Mouse (Mus musculus) natural killer cell, adult 2 months (primary cell): ENCODE data around the gene Kcnh7.

ENCODE experiments used
- DNase-seq, 2 experiments: peaks; one replicate each; pipeline ENCODE4 v3.0.0; 2022; ENCODE audit warnings: low spot score in 2 of 2

Gene Kcnh7

GRCm38 (mm10) chr2:62935273-62935874, 248.7 kb downstream of the Kcnh7 start:
- DNase-seq = no peak

- no peak for DNase-seq
Measured at GRCm38 (mm10) chr2:62928494-62928893, 255.6 kb downstream of the Kcnh7 start.

- DNase-seq = no peak
Measured at GRCm38 (mm10) chr2:62928065-62928464, 256.0 kb downstream of the Kcnh7 start.

GRCm38 (mm10) chr2:62923803-62924202, 260.3 kb downstream of the Kcnh7 start:
- DNase-seq = no peak

- no peak for DNase-seq
Measured at GRCm38 (mm10) chr2:62907688-62908087, 276.4 kb downstream of the Kcnh7 start.

GRCm38 (mm10) chr2:62902363-62903353, 281.4 kb downstream of the Kcnh7 start:
- DNase-seq = no peak

- no peak for DNase-seq
Measured at GRCm38 (mm10) chr2:62878763-62879162, 305.3 kb downstream of the Kcnh7 start.

- no peak for DNase-seq
Measured at GRCm38 (mm10) chr2:62855391-62855790, 328.7 kb downstream of the Kcnh7 start.

GRCm38 (mm10) chr2:62842630-62843029, 341.5 kb downstream of the Kcnh7 start:
- no peak for DNase-seq

- no peak for DNase-seq
Measured at GRCm38 (mm10) chr2:62834261-62834660, 349.8 kb downstream of the Kcnh7 start.

GRCm38 (mm10) chr2:62819231-62819630, 364.9 kb downstream of the Kcnh7 start:
- DNase-seq = no peak

- no peak for DNase-seq
Measured at GRCm38 (mm10) chr2:62816016-62816415, 368.1 kb downstream of the Kcnh7 start.

- DNase-seq = no peak
Measured at GRCm38 (mm10) chr2:62808813-62809212, 375.3 kb downstream of the Kcnh7 start.

GRCm38 (mm10) chr2:62807476-62807882, 376.6 kb downstream of the Kcnh7 start:
- no peak for DNase-seq

GRCm38 (mm10) chr2:62806931-62807330, 377.2 kb downstream of the Kcnh7 start:
- DNase-seq = no peak

GRCm38 (mm10) chr2:62804030-62804429, 380.1 kb downstream of the Kcnh7 start:
- DNase-seq = no peak

- DNase-seq = no peak
Measured at GRCm38 (mm10) chr2:62784460-62785038, 399.5 kb downstream of the Kcnh7 start.

- DNase-seq = no peak
Measured at GRCm38 (mm10) chr2:62746256-62746655, 437.8 kb downstream of the Kcnh7 start.

- DNase-seq = no peak
Measured at GRCm38 (mm10) chr2:62743098-62743497, 441.0 kb downstream of the Kcnh7 start.

- no peak for DNase-seq
Measured at GRCm38 (mm10) chr2:62730671-62731070, 453.4 kb downstream of the Kcnh7 start.

- no peak for DNase-seq
Measured at GRCm38 (mm10) chr2:62727732-62728131, 456.4 kb downstream of the Kcnh7 start.

- DNase-seq = no peak
Measured at GRCm38 (mm10) chr2:62725946-62726345, 458.1 kb downstream of the Kcnh7 start.

- DNase-seq = no peak
Measured at GRCm38 (mm10) chr2:62718411-62718810, 465.7 kb downstream of the Kcnh7 start.
